In genomic region chr4:132524321-132524741, GRCm38 (mm10) we compare ENCODE assay signal across 9 mouse cellular contexts. TPM values are rescaled to one million over a fixed set of nuclear protein-coding genes. Genes with fewer than 3 reads are reported as not detected.
DNase-seq lines count a peak whose midpoint lies in the region; ATAC-seq and TF ChIP-seq lines count a peak whose summit lies in the region.
"Had no signal": no experiment of that assay in that cellular context is flagged by ENCODE, and none has a peak within 500 bp of the region (broad histone marks: within the 10 kb centered on the region; RNA-seq: fewer than 3 reads in every experiment).

No protein-coding gene starts in this region.

- H3K9me3 ChIP-seq in forebrain, embryonic 12.5 days: no peaks in the 10 kb centered on the region
- H3K9me3 ChIP-seq in forebrain, embryonic 13.5 days (replicated peaks): no peaks in the 10 kb centered on the region
- no peaks in the 10 kb centered on the region for H3K9me3 ChIP-seq in kidney, postnatal 0 days (replicated peaks; ENCODE audit: low read length)
- no peaks in the 10 kb centered on the region for H3K9me3 ChIP-seq in embryonic facial prominence, embryonic 10.5 days
- no peaks in the 10 kb centered on the region for H3K9me3 ChIP-seq in liver, embryonic 15.5 days (replicated peaks)

- H3K4me3 ChIP-seq in forebrain, embryonic 12.5 days (replicated peaks): no peak overlapping the region
- no peak overlapping the region for H3K4me3 ChIP-seq in forebrain, embryonic 13.5 days
- H3K4me3 ChIP-seq in kidney, postnatal 0 days (replicated peaks; ENCODE audit: low read depth, low read length): no peak overlapping the region
- H3K4me3 ChIP-seq in embryonic facial prominence, embryonic 10.5 days: no peak overlapping the region
- H3K4me3 ChIP-seq in liver, embryonic 15.5 days (replicated peaks): no peak overlapping the region

- H3K36me3 ChIP-seq in forebrain, embryonic 12.5 days (replicated peaks): peaks cover 2% of the 10 kb centered on the region; the same call in 1 of the 2 replicates
- H3K36me3 ChIP-seq in forebrain, embryonic 13.5 days (ENCODE audit: poor library complexity, severe bottlenecking): peaks cover 4% of the 10 kb centered on the region; the same call in 1 of the 2 replicates
- H3K36me3 ChIP-seq in kidney, postnatal 0 days (ENCODE audit: insufficient read depth, low read length): no peaks in the 10 kb centered on the region
- peaks cover 10% of the 10 kb centered on the region for H3K36me3 ChIP-seq in embryonic facial prominence, embryonic 10.5 days (replicated peaks)
- peaks cover 23% of the 10 kb centered on the region for H3K36me3 ChIP-seq in liver, embryonic 15.5 days (replicated peaks)

- no peaks in the 10 kb centered on the region for H3K27me3 ChIP-seq in forebrain, embryonic 12.5 days
- no peaks in the 10 kb centered on the region for H3K27me3 ChIP-seq in forebrain, embryonic 13.5 days
- H3K27me3 ChIP-seq in kidney, postnatal 0 days (ENCODE audit: insufficient read depth, low read length): no peaks in the 10 kb centered on the region
- no peaks in the 10 kb centered on the region for H3K27me3 ChIP-seq in embryonic facial prominence, embryonic 10.5 days (replicated peaks; ENCODE audit: low read depth, poor library complexity, severe bottlenecking)
- no peaks in the 10 kb centered on the region for H3K27me3 ChIP-seq in liver, embryonic 15.5 days

- TF ChIP-seq CTCF in kidney, postnatal 0 days (IDR thresholded peaks at IDR 0.05; ENCODE audit: low read depth): peak; percentile 41; the same call in 1 of the 2 replicates

- no peak overlapping the region for H3K4me2 ChIP-seq in forebrain, embryonic 12.5 days
- H3K4me2 ChIP-seq in forebrain, embryonic 13.5 days: no peak overlapping the region; the same call in 1 of the 2 replicates
- H3K4me2 ChIP-seq in kidney, postnatal 0 days (ENCODE audit: low read length): no peak overlapping the region
- H3K4me2 ChIP-seq in liver, embryonic 15.5 days: no peak overlapping the region

- no peak for ATAC-seq in forebrain, embryonic 12.5 days (ENCODE audit: low FRiP score)
- ATAC-seq in forebrain, embryonic 13.5 days: no peak
- ATAC-seq in kidney, postnatal 0 days (replicated peaks; ENCODE audit: low FRiP score, low read depth): no peak
- ATAC-seq in liver, embryonic 15.5 days (ENCODE audit: insufficient read depth): no peak

- H3K4me1 ChIP-seq in forebrain, embryonic 12.5 days: peaks cover 11% of the 10 kb centered on the region
- H3K4me1 ChIP-seq in forebrain, embryonic 13.5 days: peaks cover 6% of the 10 kb centered on the region; the same call in 1 of the 2 replicates
- 0 out of 2 replicates have a peak, but pooled peaks cover 5% of the 10 kb centered on the region for H3K4me1 ChIP-seq in kidney, postnatal 0 days (replicated peaks; ENCODE audit: insufficient read depth, low read length)
- peaks cover 11% of the 10 kb centered on the region for H3K4me1 ChIP-seq in embryonic facial prominence, embryonic 10.5 days
- peaks cover 49% of the 10 kb centered on the region for H3K4me1 ChIP-seq in liver, embryonic 15.5 days (replicated peaks)

- peak; percentile 37 for DNase-seq in kidney, postnatal 0 days (ENCODE audit: low spot score)
- DNase-seq in kidney, postnatal 25 days: no peak
- peak; percentile 31 for DNase-seq in embryonic facial prominence, embryonic 10.5 days (ENCODE audit: low spot score)
- no peak for DNase-seq in c-Kit-positive CD71-positive TER-119-positive erythroid progenitor cells, embryonic 14.5 days (ENCODE audit: low spot score)
- DNase-seq in left cerebral cortex, adult 11 months (ENCODE audit: low spot score): no peak
- DNase-seq: heart, postnatal 36 days had no signal

- H3K9ac ChIP-seq in forebrain, embryonic 12.5 days: no peak overlapping the region
- no peak overlapping the region for H3K9ac ChIP-seq in forebrain, embryonic 13.5 days
- H3K9ac ChIP-seq in kidney, postnatal 0 days (ENCODE audit: low read depth, low read length): no peak overlapping the region
- H3K9ac ChIP-seq in liver, embryonic 15.5 days: no peak overlapping the region

- H3K27ac ChIP-seq in forebrain, embryonic 12.5 days: peak overlapping the region; percentile 43; the same call in 1 of the 2 replicates
- H3K27ac ChIP-seq in forebrain, embryonic 13.5 days: no peak overlapping the region
- peak overlapping the region; percentile 40; the same call in 1 of the 2 replicates for H3K27ac ChIP-seq in kidney, postnatal 0 days
- H3K27ac ChIP-seq in embryonic facial prominence, embryonic 10.5 days (replicated peaks): peak overlapping the region; percentile 44
- peak overlapping the region; percentile 54 for H3K27ac ChIP-seq in liver, embryonic 15.5 days (replicated peaks)

- WGBS in forebrain, embryonic 12.5 days: 12% methylated on average over 11 of the region's 11 CpGs
- 9% methylated on average over 11 of the region's 11 CpGs for WGBS in forebrain, embryonic 13.5 days
- WGBS in kidney, postnatal 0 days: 23% methylated on average over 11 of the region's 11 CpGs
- 20% methylated on average over 11 of the region's 11 CpGs for WGBS in embryonic facial prominence, embryonic 10.5 days
- WGBS in liver, embryonic 15.5 days (ENCODE audit: insufficient replicate concordance): 34% methylated on average over 11 of the region's 11 CpGs

RNA-seq across cellular contexts. Expression of gene Atpif1, which starts 9.1 kb away (rescaled TPM):
- 1,084 and 1,150 TPM in 2 replicates for polyA plus RNA-seq in forebrain, embryonic 12.5 days (2016; fragmentation: Nextera tagmentation; extraction: Ambion mirVana)
- 1,115 and 1,299 TPM in 2 replicates for polyA plus RNA-seq in forebrain, embryonic 13.5 days (2015; fragmentation: Nextera tagmentation; extraction: Ambion mirVana)
- 1,652 and 1,801 TPM in 2 replicates for polyA plus RNA-seq in kidney, postnatal 0 days (2015; fragmentation: Nextera tagmentation; extraction: Ambion mirVana)
- polyA plus RNA-seq in embryonic facial prominence, embryonic 10.5 days (2016; fragmentation: Nextera tagmentation; extraction: Ambion mirVana): 1,009 and 1,074 TPM in 2 replicates
- polyA plus RNA-seq in liver, embryonic 15.5 days (2015; fragmentation: Nextera tagmentation; extraction: Ambion mirVana): 991 and 1,178 TPM in 2 replicates

RNA-seq across cellular contexts. Expression of gene Dnajc8, which starts 11.0 kb away (rescaled TPM):
- 188 and 201 TPM in 2 replicates for polyA plus RNA-seq in forebrain, embryonic 12.5 days (2016; fragmentation: Nextera tagmentation; extraction: Ambion mirVana)
- 162 and 175 TPM in 2 replicates for polyA plus RNA-seq in forebrain, embryonic 13.5 days (2015; fragmentation: Nextera tagmentation; extraction: Ambion mirVana)
- 162 and 170 TPM in 2 replicates for polyA plus RNA-seq in kidney, postnatal 0 days (2015; fragmentation: Nextera tagmentation; extraction: Ambion mirVana)
- 222 TPM in 2 replicates for polyA plus RNA-seq in embryonic facial prominence, embryonic 10.5 days (2016; fragmentation: Nextera tagmentation; extraction: Ambion mirVana)
- polyA plus RNA-seq in liver, embryonic 15.5 days (2015; fragmentation: Nextera tagmentation; extraction: Ambion mirVana): 68.8 and 84.7 TPM in 2 replicates

RNA-seq across cellular contexts. Expression of gene Sesn2, which starts 14.0 kb away (rescaled TPM):
- polyA plus RNA-seq in forebrain, embryonic 12.5 days (2016; fragmentation: Nextera tagmentation; extraction: Ambion mirVana): 7.6 and 11.3 TPM in 2 replicates
- polyA plus RNA-seq in forebrain, embryonic 13.5 days (2015; fragmentation: Nextera tagmentation; extraction: Ambion mirVana): 6.3 and 7.0 TPM in 2 replicates
- polyA plus RNA-seq in kidney, postnatal 0 days (2015; fragmentation: Nextera tagmentation; extraction: Ambion mirVana): 18.1 and 20.1 TPM in 2 replicates
- polyA plus RNA-seq in embryonic facial prominence, embryonic 10.5 days (2016; fragmentation: Nextera tagmentation; extraction: Ambion mirVana): 12.3 and 13.3 TPM in 2 replicates
- 7.4 and 7.8 TPM in 2 replicates for polyA plus RNA-seq in liver, embryonic 15.5 days (2015; fragmentation: Nextera tagmentation; extraction: Ambion mirVana)

RNA-seq across cellular contexts. Expression of gene Ptafr, which starts 39.5 kb away (rescaled TPM):
- 0.40 and 0.45 TPM in 2 replicates for polyA plus RNA-seq in forebrain, embryonic 12.5 days (2016; fragmentation: Nextera tagmentation; extraction: Ambion mirVana)
- 0.13 and 0.35 TPM in 2 replicates for polyA plus RNA-seq in forebrain, embryonic 13.5 days (2015; fragmentation: Nextera tagmentation; extraction: Ambion mirVana)
- 0.64 and 0.75 TPM in 2 replicates for polyA plus RNA-seq in kidney, postnatal 0 days (2015; fragmentation: Nextera tagmentation; extraction: Ambion mirVana)
- 0.28 and 0.44 TPM in 2 replicates for polyA plus RNA-seq in embryonic facial prominence, embryonic 10.5 days (2016; fragmentation: Nextera tagmentation; extraction: Ambion mirVana)
- 1.1 and 1.2 TPM in 2 replicates for polyA plus RNA-seq in liver, embryonic 15.5 days (2015; fragmentation: Nextera tagmentation; extraction: Ambion mirVana)

Comparison
In these comparisons a context has a peak if more than half of its experiments do, and no peak if none do; other contexts are left out.
1. DNase-seq: peak in kidney, postnatal 0 days (single experiment) and embryonic facial prominence, embryonic 10.5 days (single experiment); none in kidney, postnatal 25 days (0 of 2), c-Kit-positive CD71-positive TER-119-positive erythroid progenitor cells, embryonic 14.5 days (single experiment) and left cerebral cortex, adult 11 months (single experiment).